Mouse (Mus musculus) heart, embryonic 14.5 days (tissue): ENCODE results near the gene Radil. TPM values are rescaled to one million over a fixed set of nuclear protein-coding genes. Genes with fewer than 3 reads are reported as not detected.

Source experiments
- ATAC-seq: fragments of 200-750 bp; cut with Nextera tagmentation; 2 replicates; pipeline ENCODE4 v1.8.0; 2017; ENCODE audit warnings: low read depth, moderate TSS enrichment; ENCODE audit not compliant: insufficient number of reproducible peaks, insufficient read depth, low FRiP score
- H3K27ac ChIP-seq, 2 experiments: fragments of 200-500 bp in 1 of 2; fragments of 300-500 bp in 1 of 2; sonication (generic) in 1 of 2; replicated peaks in 1 of 2; 2 replicates each; pipeline ENCODE4 v1.5.1; 2012 to 2014; ENCODE audit warnings: low read depth in 2 of 2, low read length in 2 of 2, control low read depth in 1 of 2, mild to moderate bottlenecking in 1 of 2, mixed read lengths in 1 of 2; ENCODE audit not compliant: control insufficient read depth in 1 of 2, insufficient read depth in 1 of 2
- H3K27me3 ChIP-seq: fragments of 300-500 bp; sonication (generic); 2 replicates; pipeline ENCODE4 v1.6.1; 2014; ENCODE audit warnings: mild to moderate bottlenecking, low read length, control low read depth; ENCODE audit not compliant: control insufficient read depth, insufficient read depth
- H3K36me3 ChIP-seq: fragments of 300-500 bp; sonication (generic); 2 replicates; pipeline ENCODE4 v1.6.1; 2014; ENCODE audit warnings: mild to moderate bottlenecking, control low read depth, low read length, mixed read lengths; ENCODE audit not compliant: control insufficient read depth, insufficient read depth
- H3K4me1 ChIP-seq, 2 experiments: fragments of 200-500 bp in 1 of 2; fragments of 300-500 bp in 1 of 2; sonication (generic) in 1 of 2; 2 replicates each; pipeline ENCODE4 v1.6.1; 2012 to 2014; ENCODE audit warnings: low read length in 2 of 2, control low read depth in 1 of 2, mixed read lengths in 1 of 2; ENCODE audit not compliant: control insufficient read depth in 2 of 2, insufficient read depth in 2 of 2
- H3K4me2 ChIP-seq: fragments of 300-500 bp; sonication (generic); 2 replicates; pipeline ENCODE4 v1.6.1; 2014; ENCODE audit warnings: mild to moderate bottlenecking, low read length
- H3K4me3 ChIP-seq, 2 experiments: fragments of 200-500 bp in 1 of 2; fragments of 300-500 bp in 1 of 2; sonication (generic) in 1 of 2; 2 replicates each; pipeline ENCODE4 v1.5.1; 2012 to 2014; ENCODE audit warnings: low read length in 2 of 2, mild to moderate bottlenecking in 2 of 2, control low read depth in 1 of 2, low read depth in 1 of 2, moderate library complexity in 1 of 2; ENCODE audit not compliant: control insufficient read depth in 1 of 2, insufficient read depth in 1 of 2
- H3K9ac ChIP-seq: fragments of 300-500 bp; sonication (generic); 2 replicates; pipeline ENCODE4 v1.6.1; 2014; ENCODE audit warnings: mild to moderate bottlenecking, low read length
- H3K9me3 ChIP-seq: fragments of 300-500 bp; sonication (generic); 2 replicates; pipeline ENCODE4 v1.6.1; 2016; ENCODE audit warnings: low read length, control low read depth; ENCODE audit not compliant: control insufficient read depth
- WGBS: fragments of 180-500 bp; shearing (Covaris S2); extraction: QIAGEN DNeasy Blood & Tissue Kit; methylation state at CpG from one replicate; pipeline ENCODE4 v1.1.7; 2014; 5-methylcytosine and 5-hydroxymethylcytosine counted together
- polyA plus RNA-seq: library from polyadenylated mRNA; unstranded; fragments of >200 nt; fragmentation: Nextera tagmentation; extraction: Ambion mirVana; gene quantifications from 2 replicates; pipeline ENCODE4 v1.2.1, GENCODE M21; 2014

The Radil gene
- polyA plus RNA-seq, 1 experiment from 2014 or later = 12.1 TPM

DNA sequence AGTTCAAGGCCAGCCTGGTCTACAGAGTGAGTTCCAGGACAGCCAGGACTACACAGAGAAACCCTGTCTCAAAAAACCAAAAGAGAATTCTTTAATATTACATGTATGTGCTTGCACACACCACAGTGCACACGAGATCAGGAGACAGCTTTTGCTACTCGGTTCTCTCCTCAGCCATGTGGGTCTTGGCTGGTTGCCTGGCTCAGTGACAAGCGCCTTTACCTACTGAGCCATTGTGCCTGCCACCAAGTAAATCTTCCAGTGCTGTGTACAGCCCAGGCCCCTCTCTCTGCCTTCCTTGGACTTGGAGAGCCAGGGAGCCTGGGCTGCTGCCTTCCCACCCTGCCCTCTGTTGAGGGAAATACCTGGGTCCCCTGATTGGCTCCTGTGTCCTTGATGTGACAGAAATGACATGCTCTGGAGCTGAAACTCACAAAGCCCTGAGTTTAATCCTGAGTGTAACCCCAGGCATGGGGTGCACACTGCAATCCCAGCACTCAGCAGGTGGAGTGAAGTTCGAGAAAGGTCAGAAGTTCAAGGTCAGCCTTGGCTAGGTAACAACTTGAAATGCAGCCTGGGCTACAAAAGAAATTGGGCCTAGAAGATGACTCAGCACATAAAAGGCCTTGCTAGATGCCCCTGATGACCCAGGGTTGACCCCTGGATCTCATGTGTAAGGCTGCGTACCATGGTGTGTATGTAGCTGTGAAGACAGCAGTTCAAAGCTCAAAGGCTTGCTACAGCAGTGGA is 72.9 kb downstream of the Radil start:
- H3K9me3 ChIP-seq = no peaks in the 10 kb centered on the region
- peaks cover 2 to 10% of the 10 kb centered on the region in 2 experiments; a peak in 3 of 4 replicates for H3K4me1 ChIP-seq
- ATAC-seq = no peak
- WGBS = 76% methylated on average over 5 of the region's 5 CpGs
- no peak overlapping the region for H3K4me2 ChIP-seq
- H3K27me3 ChIP-seq = no peaks in the 10 kb centered on the region
- H3K9ac ChIP-seq = no peak overlapping the region
- peaks cover 23% of the 10 kb centered on the region; the same call in 1 of the 2 replicates for H3K36me3 ChIP-seq
- no peak overlapping the region for H3K27ac ChIP-seq
- no peak overlapping the region for H3K4me3 ChIP-seq

DNA sequence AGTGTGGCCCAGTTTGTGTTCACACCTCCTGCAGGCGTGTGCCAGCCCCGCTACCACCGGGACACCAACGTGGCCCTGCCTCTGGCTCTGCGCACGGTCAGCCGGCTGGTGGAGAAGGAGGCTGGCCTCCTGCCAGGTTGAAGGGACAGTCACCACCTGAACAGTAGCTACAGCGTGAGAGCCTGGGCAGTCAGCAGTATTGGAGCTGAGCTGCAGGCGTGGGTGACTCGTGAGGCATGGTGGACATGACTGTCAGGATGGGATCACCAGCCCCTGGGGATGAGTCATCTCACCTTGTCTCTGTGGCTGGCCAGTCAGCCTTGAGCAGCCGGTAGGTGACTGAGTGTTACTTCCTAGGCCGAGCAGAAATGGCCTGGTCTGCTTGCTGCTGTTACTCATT is 73.6 kb downstream of the Radil start:
- Histone ChIP-seq H3K4me3 (no peak overlapping the region), H3K4me2 (no peak overlapping the region), H3K9me3 (no peaks in the 10 kb centered on the region), H3K9ac (no peak overlapping the region), H3K27ac (no peak overlapping the region), H3K36me3 (peaks cover 28% of the 10 kb centered on the region), H3K27me3 (no peaks in the 10 kb centered on the region), H3K4me1 (peaks cover 2 to 10% of the 10 kb centered on the region in 2 experiments; a peak in 3 of 4 replicates)
- ATAC-seq = no peak
- WGBS = 61% methylated on average over 12 of the region's 12 CpGs

DNA sequence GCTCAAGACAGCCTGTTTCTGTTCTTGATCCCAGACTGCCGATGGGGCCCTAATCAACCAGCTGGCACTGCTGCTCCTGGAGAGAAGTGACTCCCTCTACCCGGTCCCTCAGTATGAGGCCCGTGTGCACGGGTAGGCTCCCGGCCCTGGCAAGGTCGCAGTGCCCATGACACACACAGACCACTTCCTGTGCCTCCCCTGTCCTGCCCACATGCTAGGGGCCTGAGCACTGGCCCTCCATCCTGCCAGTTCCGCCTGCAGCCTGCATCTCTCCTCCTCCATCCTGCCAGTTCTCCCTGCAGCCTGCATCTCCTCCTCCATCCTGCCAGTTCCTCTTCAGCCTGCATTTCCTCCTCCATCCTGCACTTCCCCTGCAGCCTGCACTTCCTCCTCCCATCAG is 75.2 kb downstream of the Radil start:
- no peak for ATAC-seq
- 82% methylated on average over 7 of the region's 7 CpGs for WGBS
- H3K36me3 ChIP-seq = peaks cover 41% of the 10 kb centered on the region

GRCm38 (mm10) chr5:142473696-142474095 is 77.2 kb downstream of the Radil start:
- Histone ChIP-seq H3K27ac (no peak overlapping the region), H3K27me3 (no peaks in the 10 kb centered on the region), H3K9me3 (no peaks in the 10 kb centered on the region), H3K9ac (no peak overlapping the region), H3K4me3 (no peak overlapping the region), H3K36me3 (peaks cover 60% of the 10 kb centered on the region), H3K4me1 (peaks cover 0 to 6% of the 10 kb centered on the region in 2 experiments; a peak in 1 of 4 replicates), H3K4me2 (no peak overlapping the region)
- no peak for ATAC-seq
- WGBS = 69% methylated on average over 10 of the region's 10 CpGs

More for the DNA sequence above, 75.2 kb downstream of the Radil start:
- H3K4me3 ChIP-seq = no peak overlapping the region
- H3K4me1 ChIP-seq = peaks cover 2 to 10% of the 10 kb centered on the region in 2 experiments; a peak in 3 of 4 replicates
- H3K9me3 ChIP-seq = no peaks in the 10 kb centered on the region
- no peak overlapping the region for H3K9ac ChIP-seq
- H3K4me2 ChIP-seq = no peak overlapping the region
- H3K27ac ChIP-seq = no peak overlapping the region
- H3K27me3 ChIP-seq = no peaks in the 10 kb centered on the region

DNA sequence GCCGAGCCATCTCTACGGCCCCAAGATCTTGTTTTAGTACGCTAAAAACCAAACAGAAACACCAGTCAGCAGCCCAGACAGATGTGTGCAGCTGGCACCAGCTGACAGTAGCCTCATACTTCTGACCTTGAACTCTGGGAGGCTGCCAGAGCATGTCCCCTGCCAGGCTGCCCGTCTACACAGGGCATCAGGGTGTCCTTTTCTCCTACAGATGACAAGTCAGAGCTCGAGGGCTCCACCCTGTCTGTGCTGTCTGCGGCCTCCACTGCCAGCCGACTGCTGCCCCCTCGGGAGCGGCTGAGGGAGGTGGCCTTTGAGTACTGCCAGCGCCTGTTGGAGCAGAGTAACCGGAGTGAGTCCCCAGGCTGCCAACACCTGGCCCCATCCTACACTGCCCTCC is 81.1 kb downstream of the Radil start:
- H3K4me2 ChIP-seq = no peak overlapping the region
- 88% methylated on average over 11 of the region's 11 CpGs for WGBS
- ATAC-seq = no peak
- H3K4me3 ChIP-seq = no peak overlapping the region
- peaks cover 0 to 3% of the 10 kb centered on the region in 2 experiments; a peak in 1 of 4 replicates for H3K4me1 ChIP-seq
- H3K9ac ChIP-seq = no peak overlapping the region
- H3K27ac ChIP-seq = no peak overlapping the region
- H3K27me3 ChIP-seq = no peaks in the 10 kb centered on the region
- H3K36me3 ChIP-seq = peaks cover 63% of the 10 kb centered on the region
- no peaks in the 10 kb centered on the region for H3K9me3 ChIP-seq

DNA sequence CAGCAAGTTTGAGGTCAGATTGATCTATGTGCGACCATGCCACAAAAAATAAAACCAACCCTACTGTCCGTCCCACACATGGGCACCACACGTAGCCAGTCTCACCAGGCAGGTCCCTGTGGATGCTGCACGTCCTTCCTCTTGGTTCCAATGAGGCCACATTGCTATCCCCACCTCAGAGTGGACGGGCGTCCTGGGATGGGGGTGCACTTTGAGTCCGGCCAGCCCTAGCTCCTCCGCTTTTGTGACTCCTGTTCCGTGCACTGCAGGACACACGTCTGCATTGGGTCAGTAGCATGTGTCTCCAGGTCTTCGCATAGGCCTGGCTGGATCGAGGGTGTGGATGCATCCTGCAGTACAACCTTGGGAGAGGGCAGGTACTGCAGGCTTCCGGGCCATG is 82.5 kb downstream of the Radil start:
- 88% methylated on average over 13 of the region's 13 CpGs for WGBS
- Histone ChIP-seq H3K36me3 (peaks cover 54% of the 10 kb centered on the region), H3K4me3 (no peak overlapping the region), H3K27me3 (no peaks in the 10 kb centered on the region), H3K4me2 (no peak overlapping the region), H3K9me3 (no peaks in the 10 kb centered on the region), H3K4me1 (peaks cover 4 to 6% of the 10 kb centered on the region in 2 experiments; a peak in 2 of 4 replicates), H3K27ac (no peak overlapping the region), H3K9ac (no peak overlapping the region)
- ATAC-seq = no peak

- ATAC-seq = peak; percentile 89
- Histone ChIP-seq H3K36me3 (peaks cover 25% of the 10 kb centered on the region), H3K4me2 (peak within 1 kb of the TSS; percentile 87), H3K9me3 (no peaks in the 10 kb centered on the region), H3K27me3 (no peaks in the 10 kb centered on the region), H3K4me3 (peak within 1 kb of the TSS; percentile 68 to 75), H3K9ac (peak within 1 kb of the TSS; percentile 83), H3K27ac (peak within 1 kb of the TSS; percentile 81 to 92), H3K4me1 (peaks cover 5 to 6% of the 10 kb centered on the region in 2 experiments; a peak in 2 of 4 replicates)
- 2% methylated on average over 58 of the region's 60 CpGs for WGBS
Measured at GRCm38 (mm10) chr5:142463461-142464454, 87.1 kb downstream of the Radil start, which contains the start of gene Ap5z1. Gene Ap5z1, plus strand, starts transcription at chr5:142463944.
